Mouse (Mus musculus): ENCODE measurements at regions not wholly inside any gene's neighbourhood (a gene's known extent, or its start where the extent isn't known, plus 50 kb on each side); places are given as distances from the start of the nearest gene placed in this dataset.

- in situ Hi-C loops (cut with MboI, MseI), result no loop called here
Measured at GRCm38 (mm10) chr5:118967718-118968117, 407.2 kb downstream of the Med13l start.

GRCm38 (mm10) chr5:118975147-118975546 lies 414.7 kb downstream of the Med13l start:
- in situ Hi-C loops (cut with MboI, MseI), result no loop called here

- in situ Hi-C loops (cut with MboI, MseI), result no loop called here
Measured at GRCm38 (mm10) chr5:118978921-118979630, 418.6 kb downstream of the Med13l start.

- in situ Hi-C loops (cut with MboI, MseI), result no loop called here
Measured at GRCm38 (mm10) chr5:118981046-118981445, 420.6 kb downstream of the Med13l start.

- in situ Hi-C loops (cut with MboI, MseI), result no loop called here
Measured at GRCm38 (mm10) chr5:118984251-118984650, 423.8 kb downstream of the Med13l start.

- in situ Hi-C loops (cut with MboI, MseI), result no loop called here
Measured at GRCm38 (mm10) chr5:118984797-118985408, 424.4 kb downstream of the Med13l start.

- in situ Hi-C loops (cut with MboI, MseI), result no loop called here
Measured at GRCm38 (mm10) chr5:118987376-118988000, 427.0 kb downstream of the Med13l start.

- in situ Hi-C loops (cut with MboI, MseI), result no loop called here
Measured at GRCm38 (mm10) chr5:118999124-118999523, 438.6 kb downstream of the Med13l start.

GRCm38 (mm10) chr5:119005825-119006471 lies 445.5 kb downstream of the Med13l start:
- in situ Hi-C loops (cut with MboI, MseI), result no loop called here

GRCm38 (mm10) chr5:119010048-119010447 lies 449.6 kb downstream of the Med13l start:
- in situ Hi-C loops (cut with MboI, MseI), result no loop called here

GRCm38 (mm10) chr5:119015181-119015580 lies 454.7 kb downstream of the Med13l start:
- in situ Hi-C loops (cut with MboI, MseI), result no loop called here

GRCm38 (mm10) chr5:119015606-119016255 lies 455.3 kb downstream of the Med13l start:
- in situ Hi-C loops (cut with MboI, MseI), result no loop called here

GRCm38 (mm10) chr5:119016420-119016819 lies 455.9 kb downstream of the Med13l start:
- in situ Hi-C loops (cut with MboI, MseI), result no loop called here

GRCm38 (mm10) chr5:119023947-119024346 lies 463.5 kb downstream of the Med13l start:
- in situ Hi-C loops (cut with MboI, MseI), result no loop called here

- in situ Hi-C loops (cut with MboI, MseI), result no loop called here
Measured at GRCm38 (mm10) chr5:119032051-119032450, 471.6 kb downstream of the Med13l start.

GRCm38 (mm10) chr5:119044548-119044947 lies 484.1 kb downstream of the Med13l start:
- in situ Hi-C loops (cut with MboI, MseI), result loop anchor here in 1 of 2 experiments (10.0 kb wide), 1 partner anchor 1930 kb away; no protein-coding TSS in a partner anchor

GRCm38 (mm10) chr5:119047581-119047980 lies 487.1 kb downstream of the Med13l start:
- in situ Hi-C loops (cut with MboI, MseI), result loop anchor here in 1 of 2 experiments (10.0 kb wide), 1 partner anchor 1927 kb away; no protein-coding TSS in a partner anchor

- in situ Hi-C loops (cut with MboI, MseI), result no loop called here
Measured at GRCm38 (mm10) chr5:119052354-119052996, 492.0 kb downstream of the Med13l start.

- in situ Hi-C loops (cut with MboI, MseI), result no loop called here
Measured at GRCm38 (mm10) chr5:119053738-119054137, 493.3 kb downstream of the Med13l start.

GRCm38 (mm10) chr5:119054393-119054792 lies 493.9 kb downstream of the Med13l start:
- in situ Hi-C loops (cut with MboI, MseI), result no loop called here

- in situ Hi-C loops (cut with MboI, MseI), result no loop called here
Measured at GRCm38 (mm10) chr5:119055430-119055829, 495.0 kb downstream of the Med13l start.
